Mouse (Mus musculus) heart, adult 2 months (tissue): Measurements from ENCODE around the gene Abhd17b. TPM values are rescaled to one million over a fixed set of nuclear protein-coding genes. Genes with fewer than 3 reads are reported as not detected.
"Not testable (repeated sequence)": the region's sequence is repeated elsewhere in the genome, so short reads cannot be mapped to it uniquely, and the experiment has no call there.

ENCODE experiments used
- DNase-seq, 2 experiments: peaks; one replicate each; pipeline ENCODE4 v3.0.0; 2021
- H3K27ac ChIP-seq: fragments of 200-600 bp; 2 replicates; pipeline ENCODE4 v1.8.1; 2022
- H3K27me3 ChIP-seq: fragments of 200-500 bp; 2 replicates; pipeline ENCODE4 v1.6.1; 2012; ENCODE audit warnings: mild to moderate bottlenecking, low read length, inconsistent platforms, mixed read lengths; ENCODE audit not compliant: control insufficient read depth, insufficient read depth
- H3K36me3 ChIP-seq: fragments of 200-500 bp; 2 replicates; pipeline ENCODE4 v1.6.1; 2012; ENCODE audit warnings: low read length, inconsistent platforms; ENCODE audit not compliant: control insufficient read depth, insufficient read depth
- H3K4me1 ChIP-seq: fragments of 200-500 bp; 2 replicates; pipeline ENCODE4 v1.6.1; 2011; ENCODE audit warnings: low read length; ENCODE audit not compliant: control insufficient read depth, insufficient read depth
- H3K4me3 ChIP-seq: fragments of 200-600 bp; 2 replicates; pipeline ENCODE4 v1.8.1; 2022
- H3K79me2 ChIP-seq: fragments of 200-500 bp; replicated peaks from 2 replicates; pipeline ENCODE4 v1.6.1; 2012; ENCODE audit warnings: mild to moderate bottlenecking, inconsistent platforms, low read length, moderate library complexity, mixed read lengths; ENCODE audit not compliant: control insufficient read depth, insufficient read depth
- H3K9ac ChIP-seq: fragments of 200-500 bp; 2 replicates; pipeline ENCODE4 v1.6.1; 2012; ENCODE audit warnings: low read depth, mild to moderate bottlenecking, control low read depth, inconsistent platforms, low read length, mixed read lengths
- CTCF ChIP-seq: fragments of 200-600 bp; IDR thresholded peaks from 2 replicates; pipeline ENCODE4 v1.8.1; 2022; ENCODE audit warnings: antibody characterized with exemption, mild to moderate bottlenecking, moderate library complexity
- EP300 ChIP-seq: fragments of 200-500 bp; IDR thresholded peaks from 2 replicates; pipeline ENCODE4 v1.6.1; 2011; ENCODE audit warnings: low read depth, low read length, control low read depth; ENCODE audit not compliant: insufficient read depth
- POLR2A ChIP-seq: fragments of 200-500 bp; IDR thresholded peaks from 2 replicates; pipeline ENCODE4 v1.6.1; 2011; ENCODE audit warnings: mild to moderate bottlenecking, low read depth, low read length, control low read depth; ENCODE audit not compliant: insufficient read depth
- WGBS: fragments of 180-500 bp; shearing (Covaris S2); methylation state at CpG from one replicate; pipeline ENCODE4 v1.1.7; 2018; 5-methylcytosine and 5-hydroxymethylcytosine counted together
- intact Hi-C: fragments of 180-260 bp; cut with DNase I; formaldehyde crosslinking; loops from one replicate; pipeline ENCODE4 v1.15.1; 2025
- polyA plus RNA-seq: library from polyadenylated mRNA; depleted of rRNA; stranded (reverse); fragments of >200 nt; gene quantifications from 2 replicates; pipeline ENCODE4 v1.2.3, GENCODE M21; 2012
- total RNA-seq, 2 experiments: library from RNA; stranded (reverse); gene quantifications; 2 replicates each; pipeline ENCODE4 v1.2.3; 2021

Abhd17b gene
- total and polyA plus RNA-seq, 3 experiments: 3.4 to 13.8 (median 10.6) TPM

DNA sequence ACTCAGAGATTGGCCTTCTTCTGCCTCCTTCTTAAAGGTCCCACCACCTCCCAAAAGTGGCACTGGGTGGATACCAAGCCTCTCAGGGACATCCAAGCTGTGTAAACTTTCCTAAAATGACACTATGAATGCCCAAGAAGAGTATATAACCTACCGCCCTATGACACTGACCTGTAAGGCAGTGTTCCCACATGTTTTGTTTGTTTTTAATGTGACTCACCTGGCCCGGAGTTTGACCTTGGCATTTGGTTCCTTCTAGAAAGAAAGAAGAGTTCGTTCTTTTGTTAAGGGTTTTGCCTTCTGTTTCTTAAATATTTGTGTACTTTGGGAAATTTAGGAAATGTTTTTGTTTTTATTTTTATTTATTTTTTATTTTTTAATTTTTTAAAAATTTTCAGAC, 66.2 kb downstream of the Abhd17b start:
- Histone ChIP-seq H3K36me3 (no peaks in the 10 kb centered on the region), H3K27ac (no peak overlapping the region), H3K4me3 (no peak overlapping the region), H3K4me1 (peaks cover 3% of the 10 kb centered on the region), H3K9ac (no peak overlapping the region), H3K79me2 (no peaks in the 10 kb centered on the region), H3K27me3 (no peaks in the 10 kb centered on the region)
- intact Hi-C loops: no loop called here
- WGBS: 85% methylated on average over 3 of the region's 3 CpGs
- DNase-seq: no peak
- TF ChIP-seq EP300 (no peak), POLR2A (no peak), CTCF (no peak)

- Histone ChIP-seq H3K27me3 (no peaks in the 10 kb centered on the region), H3K9ac (no peak overlapping the region), H3K27ac (no peak overlapping the region), H3K79me2 (no peaks in the 10 kb centered on the region), H3K4me3 (no peak overlapping the region), H3K36me3 (no peaks in the 10 kb centered on the region), H3K4me1 (no peaks in the 10 kb centered on the region)
- intact Hi-C loops: no loop called here
- no peak for TF ChIP-seq POLR2A
- TF ChIP-seq EP300: no peak
- no peak for TF ChIP-seq CTCF
- DNase-seq: no peak
- WGBS: 90% methylated on average over 5 of the region's 5 CpGs
Observed at GRCm38 (mm10) chr19:21720950-21721349, 68.0 kb downstream of the Abhd17b start.

DNA sequence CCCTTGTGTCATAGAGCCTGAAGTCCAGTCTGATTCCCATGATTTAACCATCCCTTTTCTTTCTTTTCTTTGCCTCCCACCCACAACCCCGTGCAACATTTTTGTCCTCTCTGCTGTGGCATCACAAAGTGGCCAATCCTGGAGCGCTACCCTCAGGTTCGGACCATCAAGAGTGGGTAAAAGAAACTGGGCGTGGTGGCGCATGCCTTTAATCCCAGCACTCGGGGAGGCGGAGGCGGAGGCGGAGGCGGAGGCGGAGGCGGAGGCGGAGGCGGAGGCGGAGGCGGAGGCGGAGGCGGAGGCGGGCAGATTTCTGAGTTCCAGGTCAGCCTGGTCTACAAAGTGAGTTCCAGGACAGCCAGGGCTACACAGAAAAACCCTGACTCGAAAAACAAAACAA, 70.3 kb downstream of the Abhd17b start:
- H3K4me3 ChIP-seq, H3K27ac ChIP-seq, H3K79me2 ChIP-seq, DNase-seq, intact Hi-C loops, H3K9ac ChIP-seq, H3K36me3 ChIP-seq, H3K4me1 ChIP-seq, H3K27me3 ChIP-seq: not testable (repeated sequence)
- WGBS: 97% methylated on average over 20 of the region's 20 CpGs

GRCm38 (mm10) chr19:21723911-21724655, 71.1 kb downstream of the Abhd17b start:
- Histone ChIP-seq H3K79me2 (no peaks in the 10 kb centered on the region), H3K4me3 (no peak overlapping the region), H3K27ac (no peak overlapping the region), H3K9ac (no peak overlapping the region), H3K4me1 (no peaks in the 10 kb centered on the region), H3K36me3 (no peaks in the 10 kb centered on the region), H3K27me3 (no peaks in the 10 kb centered on the region)
- TF ChIP-seq POLR2A (no peak), EP300 (no peak), CTCF (no peak)
- DNase-seq: no peak
- intact Hi-C loops: no loop called here
- WGBS: 81% methylated on average over 8 of the region's 8 CpGs

DNA sequence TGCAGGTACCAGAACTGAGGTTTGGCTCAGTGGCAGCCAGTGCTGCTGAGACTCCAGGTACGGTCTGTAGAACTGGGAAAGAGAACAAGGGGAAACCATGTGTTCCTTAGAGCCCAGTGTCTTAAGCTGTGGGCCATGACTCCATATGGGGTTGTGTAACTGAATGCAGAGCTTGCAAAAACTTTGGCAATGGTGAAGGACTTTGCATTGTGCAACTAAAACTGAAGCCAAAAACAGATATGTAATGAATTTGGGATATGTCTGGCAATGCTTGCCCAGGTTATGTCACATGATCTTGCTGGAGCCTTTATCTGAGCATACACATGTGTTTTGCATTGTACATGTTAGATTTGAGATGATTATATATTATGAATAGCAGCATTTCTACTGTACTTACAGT, 72.2 kb downstream of the Abhd17b start:
- no peaks in the 10 kb centered on the region for H3K79me2 ChIP-seq
- no peak for DNase-seq
- WGBS: 66% methylated on average over 1 of the region's 1 CpGs
- no peaks in the 10 kb centered on the region for H3K4me1 ChIP-seq
- no peak for TF ChIP-seq POLR2A
- TF ChIP-seq CTCF: no peak
- TF ChIP-seq EP300: no peak
- no peaks in the 10 kb centered on the region for H3K27me3 ChIP-seq
- no peaks in the 10 kb centered on the region for H3K36me3 ChIP-seq
- H3K27ac ChIP-seq: no peak overlapping the region
- no peak overlapping the region for H3K9ac ChIP-seq
- no peak overlapping the region for H3K4me3 ChIP-seq
- intact Hi-C loops: no loop called here

DNA sequence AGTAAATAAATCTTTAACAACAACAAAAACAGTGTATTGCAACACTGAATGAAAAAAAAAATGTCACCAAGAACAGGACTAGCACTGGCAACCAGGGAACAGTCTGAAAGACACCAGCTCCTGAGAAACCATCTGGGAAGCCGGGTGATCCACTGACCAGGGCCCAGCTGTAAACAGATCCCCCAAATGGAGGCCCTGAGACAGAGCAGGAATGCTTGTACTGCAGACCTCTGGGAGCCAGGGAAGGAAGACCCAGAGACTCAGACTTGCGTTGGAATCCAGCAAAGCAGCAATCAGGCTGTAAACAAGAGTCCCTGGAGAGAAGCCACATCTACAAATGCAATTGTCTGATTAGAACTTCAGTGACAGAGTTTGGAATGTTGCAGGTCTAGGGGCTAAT, 74.1 kb downstream of the Abhd17b start:
- H3K27me3 ChIP-seq: no peaks in the 10 kb centered on the region
- DNase-seq: no peak
- WGBS: 46% methylated on average over 2 of the region's 2 CpGs
- no peaks in the 10 kb centered on the region for H3K36me3 ChIP-seq
- H3K27ac ChIP-seq: no peak overlapping the region
- H3K4me3 ChIP-seq: no peak overlapping the region
- intact Hi-C loops: no loop called here
- no peaks in the 10 kb centered on the region for H3K4me1 ChIP-seq
- H3K79me2 ChIP-seq: no peaks in the 10 kb centered on the region
- TF ChIP-seq EP300 (no peak), CTCF (no peak), POLR2A (no peak)
- no peak overlapping the region for H3K9ac ChIP-seq
